36 mouse cellular contexts compared by ENCODE assay signal in genomic region chrX:56737848-56738554, GRCm38 (mm10). TPM values are rescaled to one million over a fixed set of nuclear protein-coding genes. Genes with fewer than 3 reads are reported as not detected.
"Had no signal": no experiment of that assay in that cellular context is flagged by ENCODE, and none has a peak within 500 bp of the region (broad histone marks: within the 10 kb centered on the region; RNA-seq: fewer than 3 reads in every experiment).

No protein-coding gene starts in this region.

- ATAC-seq: hindbrain, embryonic 16.5 days; hindbrain, postnatal 0 days; inflammation-experienced regulatory T-cells, adult 6 months; intestine, embryonic 15.5 days; intestine, embryonic 16.5 days; intestine, postnatal 0 days had no signal

- H3K9me3 ChIP-seq: heart, embryonic 10.5 days; heart, embryonic 12.5 days; heart, embryonic 13.5 days; heart, embryonic 15.5 days; hindbrain, embryonic 10.5 days; hindbrain, embryonic 12.5 days; hindbrain, embryonic 13.5 days; hindbrain, embryonic 15.5 days; intestine, embryonic 15.5 days; kidney, embryonic 15.5 days had no signal

- H3K4me1 ChIP-seq: heart, embryonic 10.5 days; hindbrain, embryonic 12.5 days; intestine, embryonic 15.5 days; kidney, embryonic 15.5 days had no signal

- DNase-seq: heart, adult 18-20 months; heart, adult 2 months; heart, postnatal 10 days; heart, postnatal 14 days; heart, postnatal 36 days; heart, postnatal 4 days; kidney, adult 11 months; kidney, adult 18-20 months; kidney, adult 2 months; kidney, adult 8-10 months; kidney, adult 9 months; kidney, postnatal 10 days; kidney, postnatal 14 days; kidney, postnatal 25 days; kidney, postnatal 36 days; kidney, postnatal 4 days; layer of hippocampus, adult 9-11 months had no signal

- H3K27me3 ChIP-seq: heart, embryonic 12.5 days; heart, embryonic 13.5 days; heart, embryonic 15.5 days; hindbrain, embryonic 12.5 days; hindbrain, embryonic 13.5 days; hindbrain, embryonic 15.5 days; intestine, embryonic 15.5 days; kidney, embryonic 15.5 days had no signal

- H3K27ac ChIP-seq: heart, adult 2 months; heart, embryonic 13.5 days; heart, embryonic 15.5 days; hindbrain, embryonic 10.5 days; hindbrain, embryonic 12.5 days; hindbrain, embryonic 13.5 days; hindbrain, embryonic 14.5 days; hindbrain, embryonic 15.5 days; hindbrain, postnatal 0 days; intestine, embryonic 15.5 days; kidney, embryonic 15.5 days; kidney, postnatal 0 days; layer of hippocampus, adult 2 months had no signal

- H3K4me3 ChIP-seq: heart, adult 2 months; heart, embryonic 10.5 days; heart, embryonic 12.5 days; heart, embryonic 13.5 days; heart, embryonic 15.5 days; hindbrain, embryonic 10.5 days; hindbrain, embryonic 12.5 days; hindbrain, embryonic 13.5 days; hindbrain, embryonic 15.5 days; intestine, embryonic 15.5 days; kidney, embryonic 15.5 days; layer of hippocampus, adult 2 months had no signal

- H3K4me2 ChIP-seq: heart, embryonic 11.5 days; heart, embryonic 13.5 days; heart, embryonic 15.5 days; hindbrain, embryonic 12.5 days; hindbrain, embryonic 13.5 days; hindbrain, embryonic 14.5 days; hindbrain, embryonic 15.5 days; intestine, embryonic 15.5 days; kidney, embryonic 15.5 days had no signal

- H3K9ac ChIP-seq: heart, embryonic 12.5 days; heart, embryonic 13.5 days; heart, embryonic 15.5 days; hindbrain, embryonic 12.5 days; hindbrain, embryonic 13.5 days; hindbrain, embryonic 14.5 days; hindbrain, embryonic 15.5 days; intestine, embryonic 15.5 days; kidney, embryonic 15.5 days had no signal

- H3K36me3 ChIP-seq: heart, embryonic 10.5 days; heart, embryonic 12.5 days; heart, embryonic 15.5 days; hindbrain, embryonic 12.5 days; hindbrain, embryonic 13.5 days; hindbrain, embryonic 15.5 days; intestine, embryonic 15.5 days; kidney, embryonic 15.5 days had no signal

RNA-seq across cellular contexts. Expression of gene Fhl1, which starts 6.4 kb away (rescaled TPM):
- polyA plus RNA-seq: inflammation-experienced regulatory T-cells, adult 6 months had no signal
